Mouse (Mus musculus): ENCODE measurements around the gene Hpse2.
"Not testable (repeated sequence)": the region's sequence is repeated elsewhere in the genome, so short reads cannot be mapped to it uniquely, and the experiment has no call there.

Gene Hpse2

GRCm38 (mm10) chr19:42857096-42857495 lies 531.1 kb downstream of the Hpse2 start:
- DNase-seq (ENCODE audit: low spot score in 2 of 2), result no peak

DNA sequence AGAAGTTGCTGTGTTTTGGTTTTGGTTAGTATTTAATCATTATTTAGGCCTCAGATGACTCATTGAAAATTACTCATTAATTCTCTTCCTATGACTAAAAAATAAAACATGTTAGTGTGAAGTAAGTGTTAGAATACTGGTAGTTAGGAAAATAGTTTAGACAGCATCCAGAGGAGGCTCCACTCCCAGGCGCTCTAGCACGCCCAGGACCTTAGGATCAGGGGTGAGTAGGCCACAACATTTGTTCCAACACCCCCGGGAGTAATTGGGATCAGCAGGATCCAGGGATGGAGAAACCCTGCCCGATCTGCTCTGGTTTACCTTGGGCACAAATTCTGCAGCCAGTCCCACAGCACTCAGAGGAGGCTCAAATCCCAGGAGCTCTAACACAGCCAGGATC lies 532.5 kb downstream of the Hpse2 start:
- no peak for DNase-seq (ENCODE audit: low spot score in 2 of 2)

- no peak for DNase-seq (ENCODE audit: low spot score in 2 of 2)
Measured at GRCm38 (mm10) chr19:42850444-42850843, 537.7 kb downstream of the Hpse2 start.

DNA sequence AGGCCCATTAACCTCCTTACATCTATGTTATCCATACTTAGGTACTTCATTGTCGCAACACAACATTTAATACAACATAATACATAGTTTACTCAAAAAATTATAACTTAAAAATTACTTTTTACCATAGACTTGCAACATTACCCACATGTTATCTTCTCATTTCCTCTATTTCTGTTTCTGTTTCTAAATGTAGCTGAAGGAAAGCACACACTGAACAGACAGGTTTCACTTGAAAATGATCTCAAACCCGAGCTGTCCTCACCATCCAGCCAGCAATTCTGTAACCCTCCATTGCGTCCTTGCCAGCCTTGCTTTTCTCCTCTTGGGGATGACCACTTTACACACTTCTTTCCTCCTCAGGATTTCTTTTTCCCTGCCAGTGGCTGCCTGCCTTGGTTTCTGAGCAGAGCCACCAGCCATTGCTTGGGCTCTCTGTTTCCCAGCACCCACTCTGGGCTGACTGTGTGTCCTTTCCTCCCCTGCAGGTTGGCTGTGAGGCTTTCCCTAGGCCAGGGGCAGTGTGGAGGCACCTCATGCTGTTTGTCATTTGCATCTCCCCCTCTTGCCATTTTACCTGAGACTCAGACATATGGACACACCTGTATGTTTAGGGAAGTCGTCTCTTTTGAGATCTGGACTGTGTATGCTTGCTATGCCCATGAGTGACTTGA lies 548.4 kb downstream of the Hpse2 start:
- DNase-seq (ENCODE audit: low spot score in 2 of 2), result no peak

GRCm38 (mm10) chr19:42839118-42839517 lies 549.0 kb downstream of the Hpse2 start:
- no peak for DNase-seq (ENCODE audit: low spot score in 2 of 2)

- DNase-seq (ENCODE audit: low spot score in 2 of 2), result no peak
Measured at GRCm38 (mm10) chr19:42838271-42838670, 549.9 kb downstream of the Hpse2 start.

DNA sequence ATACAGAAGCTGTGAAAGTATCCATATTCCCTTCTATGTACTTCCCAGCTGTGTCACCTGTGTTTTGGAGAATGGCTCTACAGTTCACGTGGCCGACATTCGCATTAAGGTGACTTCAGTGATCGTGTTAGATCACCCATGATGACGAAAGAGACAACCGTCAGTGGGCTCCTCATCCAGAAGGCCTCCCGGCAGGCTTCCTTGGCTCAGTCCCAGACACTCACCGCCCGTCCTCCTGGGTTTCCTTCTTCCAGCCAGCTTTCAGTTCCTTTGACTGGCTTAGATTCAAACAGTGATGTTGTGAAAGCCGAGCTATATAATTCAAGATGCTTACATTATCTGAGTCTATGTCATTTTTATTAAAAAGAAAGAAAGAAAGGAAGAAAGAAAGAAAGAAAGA lies 550.6 kb downstream of the Hpse2 start:
- no peak for DNase-seq (ENCODE audit: low spot score in 2 of 2)

DNA sequence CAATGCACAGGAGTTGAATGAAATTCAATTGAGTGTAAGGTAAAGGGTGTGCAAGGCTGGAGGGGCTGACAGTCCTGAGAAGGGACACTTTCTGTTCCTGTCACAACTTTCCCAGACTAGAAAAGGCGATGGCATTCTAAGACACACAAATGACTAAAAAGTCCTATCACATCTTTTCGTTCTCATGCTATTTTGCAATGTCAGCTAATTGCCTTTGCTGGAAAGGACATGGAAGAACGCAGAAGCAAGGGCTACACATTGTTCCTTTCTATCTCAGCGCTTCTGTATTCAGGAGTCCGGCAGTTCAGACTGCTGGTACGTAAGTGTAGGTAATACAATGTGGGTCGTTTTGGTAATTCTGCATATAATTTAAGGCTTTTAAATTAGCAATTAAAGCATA lies 555.0 kb downstream of the Hpse2 start:
- DNase-seq (ENCODE audit: low spot score in 2 of 2), result no peak

- DNase-seq (ENCODE audit: low spot score in 2 of 2), result no peak
Measured at GRCm38 (mm10) chr19:42832251-42832650, 555.9 kb downstream of the Hpse2 start.

DNA sequence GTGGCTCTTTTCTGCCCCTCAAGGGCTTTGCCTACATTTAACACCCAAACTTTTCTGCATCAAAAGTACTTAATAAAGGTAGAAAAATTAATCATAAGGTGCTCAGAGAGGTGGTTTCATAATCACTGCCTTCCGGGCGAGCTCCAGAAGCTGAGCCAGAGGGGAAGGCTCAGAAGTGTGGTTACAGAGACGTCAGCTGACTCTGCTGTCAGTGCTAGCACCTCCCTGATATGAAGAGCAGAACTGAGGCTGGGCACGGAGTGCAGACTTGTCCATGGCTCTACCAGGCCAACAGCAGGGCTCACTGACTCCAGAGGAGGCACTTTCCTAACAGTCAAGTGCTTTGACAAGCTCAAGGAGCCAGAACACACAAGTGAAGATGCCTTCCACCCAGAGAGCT lies 559.0 kb downstream of the Hpse2 start:
- no peak for DNase-seq (ENCODE audit: low spot score in 2 of 2)

GRCm38 (mm10) chr19:42827843-42828242 lies 560.3 kb downstream of the Hpse2 start:
- DNase-seq (ENCODE audit: low spot score in 2 of 2), result no peak

DNA sequence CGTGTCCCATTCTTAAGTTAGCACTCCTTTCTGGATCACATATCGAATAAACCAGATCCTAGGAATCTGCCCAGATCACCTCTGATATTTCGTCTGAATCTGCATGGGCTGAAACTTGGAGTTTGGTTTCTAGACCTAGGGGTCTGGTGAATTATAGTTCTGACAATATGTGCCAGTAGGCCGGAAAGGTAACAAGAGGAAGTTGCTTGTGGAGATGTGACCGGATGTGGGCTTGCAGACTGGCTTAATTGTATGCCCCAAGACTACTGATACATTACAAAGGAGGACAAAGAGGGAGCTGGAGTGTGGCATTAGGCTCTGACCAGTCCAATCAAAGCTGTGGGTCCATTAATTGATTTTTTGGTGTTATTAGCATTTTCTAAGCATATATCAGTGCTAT lies 568.0 kb downstream of the Hpse2 start:
- no peak for DNase-seq (ENCODE audit: low spot score in 2 of 2)

GRCm38 (mm10) chr19:42817761-42818160 lies 570.4 kb downstream of the Hpse2 start:
- no peak for DNase-seq (ENCODE audit: low spot score in 2 of 2)

DNA sequence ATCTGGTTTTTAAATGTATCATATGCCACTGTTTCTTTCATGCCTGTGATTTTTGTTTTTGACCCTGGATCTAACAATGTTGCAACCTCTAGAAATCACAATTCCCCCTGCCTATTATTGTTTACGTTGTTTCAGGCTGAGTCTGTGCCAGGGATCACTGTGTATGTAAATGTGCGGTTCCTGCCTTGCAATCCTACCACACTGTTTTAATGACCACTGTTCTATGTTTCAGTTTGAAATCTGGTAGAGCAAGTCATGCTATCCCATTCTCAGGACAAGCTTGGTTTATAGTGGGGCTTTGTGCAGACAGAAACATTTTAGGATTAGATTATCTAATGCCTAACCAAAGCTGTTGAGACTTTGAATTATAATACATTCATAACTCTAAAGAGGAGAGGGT lies 571.9 kb downstream of the Hpse2 start:
- no peak for DNase-seq (ENCODE audit: low spot score in 2 of 2)

DNA sequence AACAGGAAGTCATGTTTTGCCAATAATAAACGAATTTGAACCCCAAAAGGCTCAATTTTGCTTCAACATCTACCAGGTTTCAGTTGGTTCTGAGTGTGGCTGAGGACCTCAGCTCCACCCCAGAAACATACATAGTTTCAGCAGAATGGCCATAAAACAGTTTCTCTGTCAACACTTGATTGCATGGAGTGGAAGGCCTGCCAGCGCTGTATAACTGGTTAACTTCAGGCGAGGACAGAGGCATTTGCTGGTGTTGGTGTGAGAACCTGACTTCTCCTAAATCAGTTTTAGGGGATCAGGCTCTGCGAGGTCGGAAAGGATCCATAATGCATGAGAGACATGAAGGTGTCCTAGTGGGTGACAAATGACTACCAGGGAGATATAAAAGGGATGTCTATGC lies 578.0 kb downstream of the Hpse2 start:
- no peak for DNase-seq (ENCODE audit: low spot score in 2 of 2)

GRCm38 (mm10) chr19:42809491-42809890 lies 578.7 kb downstream of the Hpse2 start:
- DNase-seq (ENCODE audit: low spot score in 2 of 2), result no peak

DNA sequence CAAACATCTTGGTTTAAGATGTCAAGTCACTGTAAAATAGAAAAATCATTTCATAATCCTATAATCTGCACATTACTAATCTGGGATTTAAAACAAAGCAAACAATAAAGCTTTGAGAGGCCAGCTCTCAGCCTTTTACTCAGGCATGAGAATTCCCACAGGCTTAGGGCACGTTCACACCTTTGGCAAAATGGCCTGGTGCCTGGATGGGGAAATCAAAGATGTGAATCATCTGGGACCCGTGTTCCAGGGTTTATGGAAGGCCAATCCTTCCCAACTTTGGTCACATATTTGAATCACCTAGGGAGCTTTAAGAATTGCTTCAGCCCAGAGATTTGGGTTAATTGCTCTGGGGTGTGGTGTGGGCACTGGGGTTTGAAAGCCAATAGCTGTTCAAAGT lies 590.3 kb downstream of the Hpse2 start:
- DNase-seq (ENCODE audit: low spot score in 2 of 2), result no peak

DNA sequence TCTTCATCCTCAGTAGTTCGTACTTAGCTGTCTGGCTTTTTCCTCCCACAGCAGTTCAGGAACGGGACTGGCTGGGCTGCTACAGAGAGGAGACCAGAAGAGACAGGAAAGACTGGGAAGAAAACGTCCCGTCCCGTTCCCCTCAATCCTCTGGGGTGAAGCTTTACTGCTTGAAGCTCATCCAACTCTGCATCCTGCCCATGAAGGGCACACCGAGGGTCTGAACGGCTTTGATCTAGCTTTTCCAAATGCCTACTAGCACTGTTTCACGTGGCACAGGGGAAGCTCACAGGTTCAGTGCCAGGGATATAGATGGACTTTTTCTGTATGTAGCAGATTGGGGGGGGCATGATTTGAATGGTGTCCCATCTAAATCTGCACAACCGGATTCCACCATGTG lies 592.4 kb downstream of the Hpse2 start:
- no peak for DNase-seq (ENCODE audit: low spot score in 2 of 2)

DNA sequence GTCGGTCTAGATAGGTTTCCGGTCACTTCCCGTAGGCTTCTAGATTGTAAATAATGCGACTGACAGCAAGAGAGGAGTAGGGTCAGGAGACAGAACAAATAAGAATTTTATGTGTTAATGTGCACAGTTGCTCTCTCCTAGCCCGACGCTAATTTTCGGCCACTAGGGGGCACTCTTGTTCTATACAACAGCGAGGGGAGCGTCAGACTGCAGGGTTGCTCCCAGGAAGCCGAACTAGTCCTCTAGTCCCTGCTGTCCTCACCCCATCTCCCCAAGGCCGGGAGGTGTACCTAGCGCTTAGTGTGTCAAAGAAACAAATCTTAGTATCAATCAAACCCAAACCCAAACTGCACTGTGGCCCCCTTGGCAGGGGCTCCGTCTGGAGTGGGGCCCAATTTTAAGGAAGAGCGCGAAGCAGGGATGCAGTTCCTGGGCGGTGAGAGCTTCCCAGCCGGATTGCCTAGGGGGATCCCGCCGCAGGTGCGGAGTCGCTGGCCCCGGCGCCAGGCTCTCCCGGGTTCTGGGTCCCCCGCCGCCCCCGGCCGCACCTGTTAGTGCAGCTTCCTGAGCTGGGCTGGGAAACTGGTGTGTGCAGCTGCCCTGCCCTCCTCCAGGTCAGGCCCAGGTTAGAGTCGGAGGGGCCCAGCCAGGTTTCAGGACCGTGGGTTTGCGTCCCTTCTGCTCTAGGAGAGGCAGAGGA lies 593.1 kb downstream of the Hpse2 start:
- DNase-seq (ENCODE audit: low spot score in 2 of 2), result peak; percentile 50 to 76

DNA sequence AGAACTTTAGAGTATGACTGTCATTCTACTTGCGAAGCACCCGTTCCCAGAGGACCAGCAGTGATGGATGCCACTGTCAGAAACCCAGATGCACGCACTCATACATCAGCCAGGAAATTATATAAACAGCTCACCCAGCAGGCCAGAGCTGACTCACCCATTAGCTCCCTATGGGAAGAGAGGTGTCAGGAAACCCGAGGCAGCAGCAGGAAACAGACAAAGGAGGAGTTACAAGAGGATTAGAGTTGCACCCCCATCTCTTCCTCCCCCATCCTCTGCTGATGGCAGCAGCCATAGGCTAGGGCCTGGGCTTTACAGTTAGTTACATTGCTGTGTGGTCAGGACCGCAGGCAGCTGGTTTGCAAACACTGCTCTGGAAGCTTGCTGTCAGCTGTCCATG lies 599.8 kb downstream of the Hpse2 start:
- DNase-seq (ENCODE audit: low spot score in 2 of 2), result no peak

DNA sequence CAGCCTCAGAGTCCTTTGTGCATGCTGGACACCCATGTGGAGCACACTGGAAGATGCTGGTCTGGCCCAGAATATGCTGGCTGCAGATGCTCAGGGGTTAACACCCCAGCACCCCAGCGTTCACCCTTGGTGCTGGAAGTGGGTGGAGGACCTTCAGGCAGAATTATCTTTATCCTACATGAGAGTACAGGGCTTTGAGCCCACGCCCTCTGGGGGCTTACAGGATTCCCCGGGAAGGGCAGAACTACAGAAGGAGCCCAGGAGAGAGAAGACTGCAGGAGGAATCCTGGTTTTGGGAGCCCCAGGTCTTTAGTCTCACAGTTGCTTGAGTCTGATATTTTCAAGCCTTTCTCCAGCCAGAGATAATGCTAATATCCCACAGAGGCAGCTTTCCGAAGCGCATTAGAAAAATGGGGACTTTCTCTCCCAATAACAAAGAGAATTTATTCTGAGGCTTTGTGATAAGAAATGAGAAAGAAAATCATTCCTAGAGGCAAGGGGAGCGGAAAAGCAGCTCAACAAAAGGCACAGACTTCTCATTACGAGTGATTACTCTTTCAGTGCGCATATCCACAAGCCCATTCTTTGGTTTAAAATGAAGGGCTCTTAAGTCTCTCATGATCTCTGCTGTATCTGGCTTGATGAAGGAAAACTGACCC lies 602.5 kb downstream of the Hpse2 start:
- DNase-seq (ENCODE audit: low spot score in 2 of 2), result no peak

DNA sequence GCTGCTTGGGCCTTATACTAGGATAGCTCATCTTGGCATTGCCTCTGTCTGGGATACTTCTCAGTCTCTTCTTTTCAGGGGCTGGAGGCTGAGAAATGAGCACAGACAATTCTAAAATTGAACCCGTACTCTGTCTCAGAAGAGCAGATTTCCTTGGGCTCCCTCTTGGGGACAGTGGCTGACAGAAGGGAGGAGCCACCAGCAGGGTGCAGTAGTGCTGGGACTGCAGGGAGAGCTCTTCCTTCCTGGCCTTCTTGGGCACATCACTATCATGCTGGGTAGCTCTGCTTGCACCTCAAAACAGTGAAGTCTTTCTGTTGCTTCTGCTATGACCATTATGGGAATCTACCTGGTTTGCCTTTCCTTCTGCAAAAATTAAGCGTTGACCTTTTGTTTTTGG lies 603.0 kb downstream of the Hpse2 start:
- no peak for DNase-seq (ENCODE audit: low spot score in 2 of 2)

DNA sequence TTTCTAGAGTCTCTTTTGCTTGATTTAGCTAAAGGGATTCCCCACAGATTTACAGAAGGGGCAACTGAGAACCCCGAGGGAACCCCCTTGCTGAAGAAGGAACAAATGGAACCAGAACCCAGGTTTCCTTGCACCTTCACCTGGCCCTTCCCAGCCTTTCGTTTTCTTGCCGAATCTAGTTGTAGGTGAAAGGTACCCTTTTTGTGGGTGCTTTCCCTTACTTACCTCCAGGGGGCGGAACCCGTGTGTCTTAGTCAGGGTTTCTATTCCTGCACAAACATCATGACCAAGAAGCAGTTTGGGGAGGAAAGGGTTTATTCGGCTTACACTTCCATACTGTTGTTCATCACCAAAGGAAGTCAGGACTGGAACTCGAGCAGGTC lies 608.0 kb downstream of the Hpse2 start:
- DNase-seq (ENCODE audit: low spot score in 2 of 2), result not testable (repeated sequence)
